Mouse (Mus musculus): Measurements from ENCODE around the gene Bdh2. TPM values are rescaled to one million over a fixed set of nuclear protein-coding genes. Genes with fewer than 3 reads are reported as not detected.
A peak's percentile ranks its signal among the peaks of the same experiment; 100 is the strongest.

Gene Bdh2
- polyA plus RNA-seq, 1 experiment from 2014 or later: 147 TPM

DNA sequence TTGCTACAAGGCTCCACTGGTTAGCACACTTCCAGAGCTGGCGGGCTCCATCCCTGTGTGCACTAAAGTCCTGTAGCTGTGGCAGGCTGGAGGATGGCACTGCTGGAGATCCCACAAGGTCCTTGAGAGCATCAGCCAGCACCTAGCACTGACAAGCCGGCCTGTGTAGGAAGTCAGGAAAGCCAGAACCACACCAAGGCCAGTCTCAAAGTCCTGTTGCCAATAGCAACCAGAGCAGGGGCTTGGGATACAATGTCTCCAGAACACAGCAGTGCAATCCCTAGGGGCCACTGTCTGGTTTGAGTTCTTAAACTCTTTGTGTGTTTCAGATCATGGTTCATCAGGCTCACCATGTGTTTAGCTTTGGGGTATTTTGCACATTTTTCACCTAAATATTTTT, 33.8 kb downstream of the Bdh2 start:
- ChIA-PET POLR2A (interaction anchor here (0.7 to 0.8 kb wide), 2 partner anchors 62 to 1974 kb away, joined by 3 to 4 read pairs; no protein-coding TSS in a partner anchor), CTCF (interaction anchor here (0.9 to 1.2 kb wide), 3 partner anchors 12 to 24 kb away, joined by 3 to 4 read pairs (median 3); no protein-coding TSS in a partner anchor)
- no peak for TF ChIP-seq CTCF (IDR thresholded peaks at IDR 0.05)
- in situ Hi-C loops (cut with MboI; ENCODE audit: low pct_unique_long_range_greater_than_20kb): no loop called here
- DNase-seq (ENCODE audit: low read depth, low spot score) (no peak), ATAC-seq (no peak)
- H3K27me3 ChIP-seq: no peaks in the 10 kb centered on the region

DNA sequence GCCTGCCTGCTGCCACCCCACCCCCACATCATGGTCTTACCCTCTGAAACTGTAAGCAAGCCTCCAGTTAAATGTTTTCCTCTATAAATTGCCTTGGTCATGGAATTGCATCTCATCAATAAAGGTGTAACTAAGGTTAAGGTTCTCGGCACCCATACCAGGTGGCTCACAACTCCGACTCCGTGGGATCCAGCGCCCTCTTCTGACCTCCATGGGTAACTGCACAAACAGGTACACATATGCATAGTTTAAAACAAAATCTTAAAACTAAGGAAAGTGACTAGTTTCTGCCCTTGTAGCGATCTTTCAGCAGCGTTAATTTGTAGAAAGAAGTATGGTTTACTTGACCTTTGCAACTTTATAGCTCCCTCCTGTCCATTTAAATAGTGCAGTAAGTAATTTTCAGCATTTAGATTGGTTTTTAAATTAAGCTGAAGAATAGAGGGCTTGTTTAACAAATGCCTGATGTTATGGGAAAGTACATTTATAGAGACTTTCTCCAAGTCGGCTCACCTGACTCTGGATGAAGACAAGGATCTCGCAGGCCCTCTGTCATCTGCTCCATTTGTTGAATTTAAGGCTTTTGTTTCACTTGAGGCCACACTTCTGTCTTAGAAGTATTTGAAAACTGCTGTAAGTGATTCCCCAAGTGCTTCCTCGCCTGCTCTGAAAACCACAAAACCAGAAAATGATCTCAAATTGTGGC, 34.9 kb downstream of the Bdh2 start:
- in situ Hi-C loops (cut with MboI; ENCODE audit: low pct_unique_long_range_greater_than_20kb): no loop called here
- ATAC-seq: no peak
- TF ChIP-seq CTCF (IDR thresholded peaks at IDR 0.05): no peak
- DNase-seq (ENCODE audit: low read depth, low spot score): no peak
- CTCF ChIA-PET: interaction anchor here (0.9 to 1.4 kb wide), 5 partner anchors 11 to 27 kb away, joined by 3 to 7 read pairs (median 4); no protein-coding TSS in a partner anchor
- no peaks in the 10 kb centered on the region for H3K27me3 ChIP-seq
- POLR2A ChIA-PET: no interaction called here

GRCm38 (mm10) chr3:135318331-135318730, 37.3 kb downstream of the Bdh2 start:
- CTCF ChIA-PET: interaction anchor here (1.3 kb wide), 1 partner anchor 11 kb away, joined by 3 read pairs; the partner anchor contains the start of gene Slc9b2
- DNase-seq (ENCODE audit: low read depth, low spot score): no peak

GRCm38 (mm10) chr3:135324354-135324753, 43.3 kb downstream of the Bdh2 start:
- ChIA-PET CTCF (interaction anchor here (1.0 to 1.7 kb wide), 2 partner anchors 13 to 34 kb away, joined by 3 to 5 read pairs; no protein-coding TSS in a partner anchor), POLR2A (no interaction called here)
- no peak for ATAC-seq
- TF ChIP-seq CTCF (IDR thresholded peaks at IDR 0.05): no peak
- H3K27me3 ChIP-seq: no peaks in the 10 kb centered on the region
- in situ Hi-C loops (cut with MboI; ENCODE audit: low pct_unique_long_range_greater_than_20kb): no loop called here
- no peak for DNase-seq (ENCODE audit: low read depth, low spot score)

More at GRCm38 (mm10) chr3:135318331-135318730, 37.3 kb downstream of the Bdh2 start:
- no peak for TF ChIP-seq CTCF (IDR thresholded peaks at IDR 0.05)
- POLR2A ChIA-PET: interaction anchor here (1.0 kb wide), 1 partner anchor 10 kb away, joined by 3 read pairs; no protein-coding TSS in a partner anchor
- no peaks in the 10 kb centered on the region for H3K27me3 ChIP-seq
- peak; percentile 4 for ATAC-seq
- in situ Hi-C loops (cut with MboI; ENCODE audit: low pct_unique_long_range_greater_than_20kb): no loop called here

DNA sequence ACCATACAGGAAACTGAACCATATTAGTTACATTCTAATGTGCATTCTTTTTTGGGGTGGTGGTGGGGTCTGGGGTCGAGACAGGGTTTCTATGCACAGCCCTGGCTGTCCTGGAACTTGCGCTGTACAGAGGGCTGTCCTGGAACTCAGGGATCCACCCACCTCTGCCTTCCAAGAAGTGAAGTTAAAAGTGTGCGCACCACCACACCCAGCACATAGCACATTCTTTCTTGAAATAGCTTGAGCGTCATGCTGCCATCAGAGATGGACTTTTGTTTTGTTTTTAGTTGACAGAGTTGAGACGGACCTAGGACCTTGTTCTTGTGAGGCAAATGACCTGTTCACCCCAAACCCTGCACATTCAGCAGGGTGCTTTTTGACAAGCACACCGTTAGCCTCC, 46.2 kb downstream of the Bdh2 start:
- no peaks in the 10 kb centered on the region for H3K27me3 ChIP-seq
- in situ Hi-C loops (cut with MboI; ENCODE audit: low pct_unique_long_range_greater_than_20kb): loop anchor here (5.0 kb wide), 1 partner anchor 35 kb away; no protein-coding TSS in a partner anchor
- ChIA-PET POLR2A (interaction anchor here (0.8 kb wide), 1 partner anchor 25 kb away, joined by 7 read pairs; no protein-coding TSS in a partner anchor), CTCF (interaction anchor here (1.4 to 4.4 kb wide), 5 partner anchors 12 to 46 kb away, joined by 4 to 19 read pairs (median 7); partner anchors contain the start of gene Bdh2)
- no peak for ATAC-seq
- DNase-seq (ENCODE audit: low read depth, low spot score): no peak
- no peak for TF ChIP-seq CTCF (IDR thresholded peaks at IDR 0.05)

- H3K27me3 ChIP-seq: no peaks in the 10 kb centered on the region
- in situ Hi-C loops (cut with MboI; ENCODE audit: low pct_unique_long_range_greater_than_20kb): loop anchor here (5.0 kb wide), 1 partner anchor 35 kb away; no protein-coding TSS in a partner anchor
- no peak for ATAC-seq
- no peak for DNase-seq (ENCODE audit: low read depth, low spot score)
- POLR2A ChIA-PET: no interaction called here
- CTCF ChIA-PET: interaction anchor here (0.7 to 4.4 kb wide), 11 partner anchors 8 to 47 kb away, joined by 3 to 19 read pairs (median 5); partner anchors contain the start of gene Bdh2
- peak; percentile 74 for TF ChIP-seq CTCF (IDR thresholded peaks at IDR 0.05)
These were observed 46.6 kb downstream of the Bdh2 start for GRCm38 (mm10) chr3:135327601-135328000.

DNA sequence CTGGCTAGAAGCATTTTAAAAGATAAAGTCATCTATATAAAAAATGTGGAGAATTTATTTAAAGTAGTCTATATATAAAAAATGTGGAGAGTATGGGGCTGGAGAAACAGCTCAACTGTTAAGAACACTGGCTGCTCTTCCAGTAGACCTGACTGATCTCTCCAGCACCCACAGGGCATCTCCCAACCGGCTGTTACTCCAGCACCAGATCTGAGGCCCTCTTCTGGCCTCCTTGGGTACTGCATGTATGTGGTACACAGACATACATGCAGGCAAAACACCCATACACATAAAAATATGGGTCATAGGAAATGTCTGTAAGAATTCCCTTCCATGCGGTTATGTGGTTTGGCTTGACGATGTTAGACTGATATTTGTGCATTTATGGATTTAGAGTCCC, 47.5 kb downstream of the Bdh2 start:
- ATAC-seq: peak; percentile 76
- H3K27me3 ChIP-seq: no peaks in the 10 kb centered on the region
- TF ChIP-seq CTCF (IDR thresholded peaks at IDR 0.05): peak; percentile 92
- in situ Hi-C loops (cut with MboI; ENCODE audit: low pct_unique_long_range_greater_than_20kb): loop anchor here (5.0 kb wide), 1 partner anchor 36 kb away; no protein-coding TSS in a partner anchor
- POLR2A ChIA-PET: interaction anchor here (0.8 kb wide), 1 partner anchor 48 kb away, joined by 3 read pairs; no protein-coding TSS in a partner anchor
- CTCF ChIA-PET: interaction anchor here (0.8 to 4.4 kb wide), 14 partner anchors 8 to 48 kb away, joined by 3 to 19 read pairs (median 4); partner anchors contain the start of gene Bdh2
- DNase-seq (ENCODE audit: low read depth, low spot score): no peak

GRCm38 (mm10) chr3:135332691-135333090, 51.7 kb downstream of the Bdh2 start:
- CTCF ChIA-PET: no interaction called here
- in situ Hi-C loops (cut with MboI; ENCODE audit: low pct_unique_long_range_greater_than_20kb): no loop called here
- TF ChIP-seq CTCF (IDR thresholded peaks at IDR 0.05): no peak
- DNase-seq (ENCODE audit: low read depth, low spot score) (no peak), ATAC-seq (no peak)
- POLR2A ChIA-PET: no interaction called here
- H3K27me3 ChIP-seq: no peaks in the 10 kb centered on the region

- no peak for TF ChIP-seq CTCF (IDR thresholded peaks at IDR 0.05)
- no peak for ATAC-seq
- in situ Hi-C loops (cut with MboI; ENCODE audit: low pct_unique_long_range_greater_than_20kb): no loop called here
- no peaks in the 10 kb centered on the region for H3K27me3 ChIP-seq
- ChIA-PET POLR2A (no interaction called here), CTCF (no interaction called here)
- no peak for DNase-seq (ENCODE audit: low read depth, low spot score)
These were observed 52.7 kb downstream of the Bdh2 start for GRCm38 (mm10) chr3:135333763-135334162.

DNA sequence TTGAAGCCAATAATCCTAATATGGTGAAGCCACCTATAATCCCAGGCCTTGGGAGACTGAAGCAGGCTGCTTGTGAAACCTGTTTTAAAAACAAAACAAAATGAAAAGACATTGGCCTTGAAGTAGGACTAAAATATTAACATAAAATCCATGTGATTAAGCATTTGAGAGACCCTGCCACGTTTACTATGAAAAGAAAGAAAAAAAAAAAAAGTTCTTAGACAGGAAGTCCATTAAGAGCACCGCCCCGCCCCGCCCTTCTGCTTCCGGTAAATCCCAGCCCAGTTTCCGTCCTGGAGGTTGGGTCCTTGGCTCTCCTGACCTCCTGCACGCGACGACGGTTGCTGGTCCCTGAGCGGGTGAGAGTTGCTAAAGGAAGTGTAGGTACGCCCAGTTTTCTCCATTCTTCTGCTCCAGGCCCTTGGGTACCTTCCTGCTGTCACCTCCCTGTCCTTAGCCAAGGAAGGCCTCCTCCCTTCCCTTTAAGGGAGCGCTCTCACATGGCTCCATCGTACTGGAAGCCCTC, 66.8 kb downstream of the Bdh2 start, which contains the start of gene Slc9b1:
Gene Slc9b1, plus strand, starts transcription at position 291 of the 526 bp plus-strand sequence.
- ATAC-seq (no peak), DNase-seq (ENCODE audit: low read depth, low spot score) (no peak)
- in situ Hi-C loops (cut with MboI; ENCODE audit: low pct_unique_long_range_greater_than_20kb): no loop called here
- no peak for TF ChIP-seq CTCF (IDR thresholded peaks at IDR 0.05)
- ChIA-PET CTCF (no interaction called here), POLR2A (no interaction called here)
- H3K27me3 ChIP-seq: no peaks in the 10 kb centered on the region
